Mouse (Mus musculus): ENCODE measurements at regions not wholly inside any gene's neighbourhood (a gene's known extent, or its start where the extent isn't known, plus 50 kb on each side); places are given as distances from the start of the nearest gene placed in this dataset.

GRCm38 (mm10) chr4:66622650-66623394 is 204.6 kb upstream of the Tlr4 start:
- no peak for DNase-seq (ENCODE audit: low read depth, low spot score)

GRCm38 (mm10) chr4:66618811-66619440 is 208.5 kb upstream of the Tlr4 start:
- DNase-seq (ENCODE audit: low read depth, low spot score): no peak

GRCm38 (mm10) chr4:66617743-66618736 is 209.3 kb upstream of the Tlr4 start:
- DNase-seq (ENCODE audit: low read depth, low spot score): no peak

- DNase-seq (ENCODE audit: low read depth, low spot score): peak; percentile 33
Observed at GRCm38 (mm10) chr4:66617101-66617500, 210.3 kb upstream of the Tlr4 start.

DNA sequence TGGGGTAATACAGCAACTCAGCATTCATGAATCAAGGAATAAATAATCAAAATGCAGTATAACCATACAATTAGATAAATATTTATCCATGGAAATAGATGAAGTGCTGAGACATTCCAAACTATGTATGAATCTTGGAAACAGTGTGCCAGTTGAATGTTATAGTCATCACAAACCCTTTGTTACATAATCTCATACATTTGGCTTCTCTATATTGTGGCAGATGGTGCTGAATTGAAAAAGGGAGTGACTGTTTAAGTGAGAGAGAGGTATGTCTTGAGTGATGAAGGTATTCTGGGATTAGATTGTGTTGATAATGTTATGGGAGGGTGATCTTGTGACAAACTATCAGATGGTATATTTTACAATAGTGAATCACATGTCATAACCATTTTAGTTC is 200.4 kb upstream of the Astn2 start:
- no peak for DNase-seq (ENCODE audit: low read depth, low spot score)

- no peak for DNase-seq (ENCODE audit: low read depth, low spot score)
Observed at GRCm38 (mm10) chr4:66598737-66599136, 194.3 kb upstream of the Astn2 start.

- no peak for DNase-seq (ENCODE audit: low read depth, low spot score)
Observed at GRCm38 (mm10) chr4:66586647-66587046, 182.2 kb upstream of the Astn2 start.

DNA sequence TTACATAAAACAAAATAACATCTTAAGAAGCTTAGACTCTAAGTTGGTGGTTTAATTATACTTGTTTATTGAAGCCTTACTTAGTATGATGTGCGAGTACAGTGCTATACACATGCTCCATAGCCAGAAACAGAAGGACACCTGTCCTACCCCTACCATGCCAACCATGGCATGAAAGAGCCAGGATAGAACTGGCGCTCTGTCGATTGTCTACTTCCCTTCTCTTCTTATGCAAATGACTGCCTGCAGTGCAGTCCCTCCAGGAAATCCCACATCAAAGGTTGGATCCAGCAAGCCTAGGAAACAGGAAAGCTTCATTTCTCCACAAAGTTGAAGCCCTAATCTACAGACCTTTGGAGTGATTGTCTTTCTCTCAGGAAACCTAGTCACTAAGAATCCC is 181.8 kb upstream of the Astn2 start:
- DNase-seq (ENCODE audit: low read depth, low spot score): no peak

GRCm38 (mm10) chr4:66556936-66557335 is 152.5 kb upstream of the Astn2 start:
- DNase-seq (ENCODE audit: low read depth, low spot score): no peak

DNA sequence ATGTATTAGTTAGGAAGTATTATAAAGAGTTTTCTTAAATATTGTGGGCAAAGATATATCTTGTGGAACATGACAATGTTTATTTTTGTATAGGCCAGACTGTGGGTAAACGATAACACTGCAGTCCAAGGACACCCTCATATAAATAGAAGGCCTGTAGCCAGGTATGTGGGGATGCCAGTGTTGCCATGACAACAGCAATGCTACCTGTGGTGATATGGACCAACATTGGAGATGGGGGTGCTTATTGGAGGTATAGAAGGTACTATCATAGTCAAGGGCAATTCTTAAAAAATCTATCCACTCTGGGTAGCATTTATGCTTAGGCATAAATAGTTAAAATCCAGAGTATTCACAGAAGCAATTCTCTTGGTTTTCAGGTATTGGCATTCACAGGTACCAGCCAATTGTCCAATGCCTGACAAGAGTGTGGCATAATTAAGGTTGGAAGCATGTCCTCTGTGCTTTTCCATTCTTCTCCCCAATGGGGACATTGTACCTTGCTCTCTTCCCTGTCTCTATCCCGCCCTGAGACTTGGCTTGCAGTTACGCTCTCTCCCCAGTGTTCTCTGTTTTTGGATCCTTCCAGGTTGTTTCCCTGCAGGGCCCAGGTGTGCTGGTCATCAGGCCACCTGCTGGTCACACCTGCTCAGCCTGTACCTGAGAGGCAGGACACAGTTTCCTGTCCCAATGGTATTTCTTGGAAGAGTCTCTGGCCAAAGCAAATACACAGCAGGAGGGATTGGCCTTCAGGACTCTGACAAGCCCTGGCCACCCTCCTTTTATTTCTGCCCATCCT is 146.1 kb upstream of the Astn2 start:
- DNase-seq (ENCODE audit: low read depth, low spot score): no peak

- no peak for DNase-seq (ENCODE audit: low read depth, low spot score)
Observed at GRCm38 (mm10) chr4:66542833-66543436, 138.5 kb upstream of the Astn2 start.

DNA sequence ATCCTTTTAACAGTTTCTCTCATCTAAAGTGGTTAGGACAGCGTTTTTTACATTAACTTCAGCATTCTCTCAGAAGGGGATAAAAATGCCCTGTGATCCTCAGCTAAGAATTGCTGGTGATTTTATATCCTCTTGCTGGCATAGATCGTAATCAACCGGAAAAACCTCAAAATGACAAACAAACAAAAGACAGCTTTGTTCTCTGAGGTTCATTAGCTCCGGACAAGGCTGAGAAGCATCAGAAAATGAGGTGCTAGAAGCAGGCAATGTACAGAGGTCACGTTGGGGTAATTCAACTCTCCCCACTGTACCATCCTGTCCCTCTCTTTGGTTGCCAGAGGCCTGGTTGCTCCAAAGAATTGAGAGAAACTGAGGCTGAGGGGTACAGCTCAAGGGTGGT is 120.0 kb upstream of the Astn2 start:
- no peak for DNase-seq (ENCODE audit: low read depth, low spot score)

GRCm38 (mm10) chr4:66523886-66524245 is 119.5 kb upstream of the Astn2 start:
- DNase-seq (ENCODE audit: low read depth, low spot score): no peak

- DNase-seq (ENCODE audit: low read depth, low spot score): no peak
Observed at GRCm38 (mm10) chr4:66523238-66523885, 119.0 kb upstream of the Astn2 start.

DNA sequence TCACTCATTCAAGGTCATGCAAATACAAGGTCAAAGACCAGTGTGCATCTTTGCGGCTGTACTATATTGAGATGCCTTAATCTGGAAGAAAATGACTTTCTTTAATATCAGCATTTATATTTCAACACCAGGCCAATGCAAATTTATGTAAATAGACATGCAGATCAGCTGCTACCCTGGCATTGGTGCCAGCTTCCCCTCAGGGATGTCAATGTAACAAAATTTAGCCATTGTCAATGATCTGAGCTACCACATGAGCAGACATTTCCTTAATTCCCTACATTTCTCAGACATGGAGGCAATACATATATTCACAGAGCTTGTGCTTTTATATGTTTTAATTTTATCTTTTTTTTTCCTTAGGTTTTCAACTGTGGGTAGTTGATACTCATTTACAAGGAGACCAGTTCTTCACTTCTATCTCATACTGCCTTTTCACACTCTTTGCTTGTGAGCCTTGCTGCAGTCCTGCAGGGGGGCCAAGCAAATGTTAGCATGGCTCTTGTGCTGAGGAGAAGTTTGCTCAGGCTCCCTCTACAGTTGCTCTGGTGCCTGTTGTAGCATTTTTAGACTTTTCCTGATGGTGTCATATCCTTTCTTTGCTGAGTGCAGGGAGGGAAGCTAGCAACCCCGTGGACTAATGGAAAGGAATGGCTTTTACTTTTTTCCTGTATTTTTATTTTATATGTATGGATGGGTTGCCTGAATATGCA is 117.8 kb upstream of the Astn2 start:
- no peak for DNase-seq (ENCODE audit: low read depth, low spot score)

GRCm38 (mm10) chr4:66520796-66521195 is 116.4 kb upstream of the Astn2 start:
- DNase-seq (ENCODE audit: low read depth, low spot score): no peak

GRCm38 (mm10) chr4:66515815-66516214 is 111.4 kb upstream of the Astn2 start:
- DNase-seq (ENCODE audit: low read depth, low spot score): no peak

DNA sequence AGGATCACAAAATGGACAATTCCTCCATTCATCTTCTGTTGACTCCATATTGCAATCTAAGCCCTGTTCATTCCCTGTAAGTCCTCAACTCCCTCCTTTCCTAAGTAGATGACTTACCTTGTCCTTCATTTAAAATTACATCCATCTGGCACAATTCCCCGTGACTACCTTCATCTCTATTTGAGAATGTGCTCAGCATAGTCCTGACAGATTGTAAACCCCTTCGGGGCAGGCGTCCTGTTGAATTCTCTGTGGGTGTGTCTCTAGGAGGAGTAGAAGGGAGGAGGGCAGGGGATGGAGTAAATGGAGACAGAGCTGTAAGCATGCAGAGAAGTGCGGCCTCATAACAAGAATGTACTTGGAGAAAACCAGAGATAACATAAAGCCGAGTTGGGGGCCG is 79.1 kb upstream of the Astn2 start:
- DNase-seq (ENCODE audit: low read depth, low spot score): no peak

- DNase-seq (ENCODE audit: low read depth, low spot score): peak; percentile 69
Observed at GRCm38 (mm10) chr4:66482495-66483291, 78.3 kb upstream of the Astn2 start.

All from skeletal muscle tissue, adult 2 months (tissue).